Mouse (Mus musculus) spleen, postnatal 36 days (tissue): ENCODE measurements around the gene Baat.
"Not testable (repeated sequence)": the region's sequence is repeated elsewhere in the genome, so short reads cannot be mapped to it uniquely, and the experiment has no call there.

Source experiments
- DNase-seq, 2 experiments: peaks; one replicate each; pipeline ENCODE4 v3.0.0; 2022; ENCODE audit warnings: low spot score in 2 of 2, mixed read lengths in 1 of 2

The Baat gene

DNA sequence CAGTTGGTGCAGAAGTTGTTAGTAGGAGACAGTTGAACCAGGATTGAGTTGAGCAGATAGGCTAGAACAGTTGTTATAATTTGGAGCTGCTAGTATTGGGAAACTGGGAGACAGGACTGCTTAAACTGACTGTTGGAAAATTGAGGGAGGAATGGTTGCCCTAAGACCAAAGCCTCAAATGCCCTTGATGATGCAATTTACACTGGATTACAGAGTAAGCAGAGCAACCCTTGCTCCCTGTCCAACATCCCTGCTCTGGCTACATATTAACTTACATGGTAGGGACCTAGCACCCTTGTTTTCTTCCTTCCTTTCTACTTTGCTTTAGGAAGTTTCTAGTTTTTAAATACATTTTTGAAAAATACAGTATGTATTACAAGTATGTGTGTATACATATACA lies 20.9 kb downstream of the Baat start:
- no peak for DNase-seq

- no peak for DNase-seq
Observed at GRCm38 (mm10) chr4:49480896-49481295, 25.5 kb downstream of the Baat start.

GRCm38 (mm10) chr4:49480104-49480760 lies 26.1 kb downstream of the Baat start:
- DNase-seq, result no peak

DNA sequence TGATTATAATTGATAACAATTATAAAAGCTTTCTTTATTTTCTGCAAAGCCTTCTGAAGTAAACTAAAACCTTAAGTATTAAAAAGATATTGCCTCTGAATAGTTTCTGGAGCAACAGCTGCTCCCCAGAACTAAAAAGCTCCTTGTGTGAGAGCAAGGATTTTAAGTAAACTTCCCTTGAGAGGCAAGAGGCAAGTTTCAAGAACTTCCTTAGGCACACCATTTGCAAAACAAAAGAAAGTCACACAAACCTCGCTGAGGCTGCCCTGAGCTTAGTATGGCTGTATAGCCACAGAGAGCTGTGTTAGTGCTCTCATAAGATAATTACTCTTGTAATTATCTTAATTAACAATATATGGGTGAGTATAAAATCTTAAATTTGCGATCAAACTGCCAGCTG lies 27.3 kb downstream of the Baat start:
- not testable (repeated sequence) for DNase-seq

DNA sequence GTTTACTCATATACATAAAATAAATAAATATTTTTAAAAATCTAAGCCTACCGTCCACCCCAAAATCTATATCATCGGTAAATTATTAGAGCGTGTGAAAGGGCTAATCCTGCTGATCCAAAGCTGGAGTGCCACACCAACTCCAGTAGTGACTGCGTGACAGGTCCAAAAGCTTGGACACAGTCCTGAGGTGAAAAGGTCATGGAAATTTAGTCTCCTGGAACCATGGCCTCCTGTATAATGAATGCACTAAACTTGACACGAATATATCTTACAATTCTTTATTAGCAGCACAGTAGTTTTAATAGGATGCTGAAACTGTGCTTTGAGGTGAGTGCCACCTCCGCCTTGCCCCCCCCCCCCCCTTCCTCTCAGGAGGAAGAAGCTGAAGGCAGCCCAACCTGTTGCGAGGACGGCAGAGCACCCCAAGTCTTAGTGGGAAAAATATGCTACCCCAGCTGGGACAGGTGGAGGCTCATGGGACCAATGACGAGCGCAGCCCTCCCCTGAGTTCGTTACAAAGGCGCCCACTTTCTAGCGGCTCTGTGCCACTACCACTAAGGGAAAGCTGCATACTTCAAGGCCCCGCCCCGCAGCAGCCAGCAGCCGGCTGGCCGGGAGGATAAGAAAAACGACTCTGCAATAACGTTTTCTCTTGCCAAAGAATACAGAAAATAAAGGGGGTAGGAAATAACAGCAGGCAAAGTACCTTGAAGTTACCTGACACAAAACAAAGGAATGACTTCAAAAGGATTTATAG lies 28.1 kb downstream of the Baat start:
- peak; percentile 35 to 45 for DNase-seq

DNA sequence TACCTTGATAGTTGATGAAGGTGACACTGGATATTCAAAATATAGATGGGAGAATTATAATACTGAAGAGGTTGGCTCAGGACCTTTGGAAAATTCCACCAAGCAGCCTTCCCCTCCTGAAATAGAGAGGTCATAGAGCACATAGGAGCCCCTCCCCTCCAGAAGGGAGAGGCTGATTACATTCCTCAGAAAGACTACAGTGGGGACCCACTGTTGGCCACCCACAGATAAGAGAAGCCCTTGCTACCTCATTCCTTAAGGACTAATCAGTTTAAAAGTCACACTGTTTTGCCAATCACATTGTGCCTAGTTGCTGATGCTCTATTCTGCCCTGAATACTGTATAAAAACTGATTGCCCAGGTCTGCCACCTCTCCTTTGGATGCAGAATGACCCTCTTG lies 31.8 kb downstream of the Baat start:
- peak in 1 of 2 experiments; percentile 8 for DNase-seq

GRCm38 (mm10) chr4:49473435-49474100 lies 32.8 kb downstream of the Baat start, which contains the start of gene Acnat1:
TSS of gene Acnat1 (minus strand) at chr4:49473912.
- no peak for DNase-seq

- no peak for DNase-seq
Observed at GRCm38 (mm10) chr4:49469435-49470151, 36.8 kb downstream of the Baat start.

DNA sequence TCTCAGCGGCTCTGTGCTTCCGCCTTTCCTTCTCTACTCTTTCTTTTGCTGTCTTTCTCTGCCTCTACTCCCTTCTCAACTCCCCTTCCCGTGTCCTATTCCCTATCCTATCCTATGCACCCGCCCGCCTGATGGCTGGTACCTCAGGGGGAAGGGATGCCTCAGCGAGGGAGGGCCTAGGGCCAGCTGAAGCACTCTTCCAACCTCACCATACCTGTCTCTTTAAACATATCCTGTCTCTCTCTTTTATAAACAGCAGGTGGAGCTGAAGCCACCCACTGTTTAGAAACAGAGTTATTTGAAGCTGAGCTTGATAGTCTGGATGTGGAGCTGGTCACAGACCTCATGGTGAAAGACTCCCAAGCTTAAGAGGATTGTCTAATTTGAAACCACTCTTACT lies 39.0 kb downstream of the Baat start:
- no peak for DNase-seq

DNA sequence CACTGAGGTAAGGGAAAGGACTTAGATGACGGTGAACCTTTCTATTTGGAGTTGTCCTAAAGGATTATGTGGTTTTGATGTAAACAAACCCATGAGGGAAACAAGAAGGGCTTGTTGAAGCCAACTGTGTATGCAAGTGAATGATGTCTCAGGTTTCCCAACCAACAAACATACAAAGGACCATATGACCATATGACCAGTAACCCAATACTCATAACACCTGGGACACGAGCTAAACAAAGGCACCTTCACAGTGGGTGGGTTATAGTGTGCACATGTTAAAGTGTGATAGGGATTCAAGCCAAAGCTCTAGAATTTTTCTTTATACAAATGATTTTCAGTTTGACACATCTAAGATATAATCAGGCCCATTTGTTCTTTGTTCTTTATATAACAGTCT lies 50.2 kb downstream of the Baat start:
- DNase-seq, result no peak

DNA sequence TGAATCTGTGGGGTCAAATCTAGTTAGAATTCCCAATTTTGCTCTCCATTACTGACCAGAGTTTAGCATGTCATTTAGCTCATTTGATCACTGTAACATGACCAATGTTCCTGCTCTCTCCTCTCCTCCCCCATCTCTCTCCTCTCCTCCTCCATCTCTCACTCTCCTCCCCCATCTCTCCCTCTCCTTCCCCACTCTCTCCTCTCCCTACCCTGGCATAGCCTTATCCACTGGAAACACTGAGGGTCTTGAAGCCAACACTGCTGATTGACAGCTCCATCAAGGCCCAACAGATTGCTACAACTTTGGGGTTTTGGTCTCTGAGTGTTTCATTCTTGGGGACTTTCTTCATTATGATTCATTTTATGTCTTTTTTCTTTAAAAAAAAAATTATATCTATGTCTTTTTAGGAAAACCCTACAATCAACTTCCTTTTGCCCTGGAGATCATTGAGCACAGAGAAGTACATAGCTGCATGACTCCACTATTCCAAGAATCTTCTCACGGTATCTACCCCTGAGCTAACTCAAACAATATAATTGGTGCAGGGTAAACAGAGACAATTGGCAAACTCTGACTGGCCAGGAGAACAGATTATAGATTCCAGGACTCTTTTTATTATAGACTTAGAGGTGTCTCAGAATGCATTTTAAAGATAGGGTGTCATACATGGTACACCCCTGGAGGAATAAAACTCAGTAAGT lies 54.4 kb downstream of the Baat start:
- DNase-seq, result no peak

- DNase-seq, result not testable (repeated sequence)
Observed at GRCm38 (mm10) chr4:49451133-49451847, 55.1 kb downstream of the Baat start.
